Mouse (Mus musculus) right cerebral cortex, adult 2 months (tissue): ENCODE measurements around the gene Shc2.

Experiments
- DNase-seq, 2 experiments: peaks; one replicate each; pipeline ENCODE4 v3.0.0; 2021 to 2022; ENCODE audit warnings: low spot score in 2 of 2

Gene Shc2

DNA sequence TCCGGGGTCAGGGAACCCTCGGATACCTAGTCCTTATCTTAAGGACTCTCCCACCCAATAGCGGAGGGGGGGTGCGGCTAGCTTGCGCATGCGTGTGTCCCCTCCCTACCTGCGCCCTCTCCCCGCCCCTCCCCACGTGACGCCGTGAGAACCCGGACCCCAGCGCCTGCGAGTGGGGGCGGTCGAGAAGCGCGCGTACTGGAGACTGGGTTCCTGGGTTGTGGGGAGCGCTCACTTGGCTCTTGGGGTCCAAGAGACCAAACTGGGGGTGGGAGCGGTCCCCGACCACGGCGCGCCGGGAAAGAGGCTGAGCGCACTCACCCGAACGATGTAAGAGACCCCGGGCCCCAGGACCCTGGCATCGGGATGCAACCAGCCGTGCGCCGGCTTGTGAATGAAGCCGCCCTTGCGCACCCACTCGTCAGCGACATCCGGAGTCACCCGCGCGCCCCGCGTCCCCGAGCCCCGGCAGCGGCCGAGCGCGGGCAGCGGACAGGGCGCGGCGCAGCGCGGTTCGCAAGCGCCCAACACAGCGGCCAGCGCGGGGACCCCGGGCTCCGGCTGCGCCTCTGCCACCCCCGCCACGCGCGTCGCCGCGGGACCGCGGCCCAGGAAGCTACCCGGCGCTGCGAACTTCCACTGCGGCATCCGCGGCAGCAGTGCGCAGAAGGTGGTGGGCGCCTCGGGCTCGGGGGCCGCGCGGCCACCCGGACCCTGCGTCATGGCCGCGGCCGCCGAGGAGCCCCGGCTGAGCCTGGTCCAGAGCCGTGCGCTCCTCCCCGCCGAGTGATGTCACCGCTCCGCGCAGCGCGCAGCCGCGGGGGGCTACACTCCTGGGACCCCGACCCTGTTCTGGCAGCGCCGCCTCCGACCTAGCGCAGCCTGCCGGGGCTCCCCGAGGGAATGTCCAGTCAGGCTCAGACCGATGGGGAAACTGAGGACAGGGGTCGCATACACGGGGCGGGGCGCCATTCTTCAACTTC lies at the start of gene Shc2:
Gene Shc2, minus strand, starts transcription at position 791 of the 983 bp plus-strand sequence.
- DNase-seq: peak; percentile 82 to 86

DNA sequence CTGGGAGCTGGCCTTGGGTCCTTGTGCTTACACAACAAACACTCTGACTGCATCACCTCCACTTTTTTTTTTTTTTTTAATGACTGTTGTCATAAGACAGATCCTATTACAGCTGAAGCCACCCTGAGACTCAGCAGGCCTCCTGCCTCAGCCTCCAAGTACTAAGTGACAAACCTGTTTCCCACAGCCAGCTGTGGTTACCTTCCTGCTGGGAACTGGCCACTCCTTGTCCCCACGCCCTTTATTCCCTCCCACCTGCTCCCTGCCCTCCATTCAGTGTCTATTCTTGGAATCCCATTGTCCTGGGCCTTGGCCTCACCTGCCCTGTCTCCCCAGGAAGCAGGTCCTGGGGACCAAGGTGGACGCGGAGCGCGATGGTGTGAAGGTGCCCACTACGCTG lies 49.8 kb upstream of the Shc2 start:
- DNase-seq: no peak

DNA sequence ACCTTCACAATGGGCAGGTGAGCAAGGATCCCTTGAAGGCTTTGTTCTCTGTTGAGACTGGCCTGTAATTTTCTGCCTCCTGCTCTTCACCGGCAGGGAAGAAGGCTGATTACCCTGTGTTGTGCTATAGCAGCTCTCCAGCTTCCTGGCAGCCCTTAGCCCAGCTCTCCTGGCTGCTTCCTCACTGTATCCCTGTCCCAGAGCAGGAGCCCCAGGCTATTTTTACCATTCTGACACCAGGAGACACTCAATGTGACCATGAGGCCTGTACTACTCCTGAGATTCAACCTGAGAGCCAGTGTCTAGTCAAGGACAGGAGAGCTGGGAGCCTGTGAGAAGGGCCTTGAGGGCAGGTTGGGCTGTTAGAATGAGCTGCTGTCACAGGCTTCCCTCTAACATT lies 49.0 kb upstream of the Shc2 start:
- DNase-seq: no peak

DNA sequence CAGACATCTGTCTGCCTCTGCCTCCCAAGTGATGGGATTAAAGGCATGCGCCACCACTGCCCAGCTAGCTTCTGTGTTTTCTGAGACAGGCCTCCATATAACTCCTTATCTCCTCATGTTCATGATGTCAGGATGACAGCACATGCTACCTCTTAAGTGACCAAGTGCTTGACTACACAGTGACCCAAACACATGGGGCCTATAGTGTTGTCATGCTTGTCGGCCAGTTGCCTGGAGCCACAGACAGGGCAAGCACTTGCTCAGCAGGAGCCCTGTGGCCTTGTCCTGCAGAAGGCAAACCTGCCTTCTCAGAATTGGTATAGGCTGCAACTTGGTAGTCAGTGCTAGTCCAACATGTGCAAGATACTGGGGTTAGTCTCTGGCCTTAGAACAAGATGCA lies 48.5 kb upstream of the Shc2 start:
- DNase-seq: no peak

DNA sequence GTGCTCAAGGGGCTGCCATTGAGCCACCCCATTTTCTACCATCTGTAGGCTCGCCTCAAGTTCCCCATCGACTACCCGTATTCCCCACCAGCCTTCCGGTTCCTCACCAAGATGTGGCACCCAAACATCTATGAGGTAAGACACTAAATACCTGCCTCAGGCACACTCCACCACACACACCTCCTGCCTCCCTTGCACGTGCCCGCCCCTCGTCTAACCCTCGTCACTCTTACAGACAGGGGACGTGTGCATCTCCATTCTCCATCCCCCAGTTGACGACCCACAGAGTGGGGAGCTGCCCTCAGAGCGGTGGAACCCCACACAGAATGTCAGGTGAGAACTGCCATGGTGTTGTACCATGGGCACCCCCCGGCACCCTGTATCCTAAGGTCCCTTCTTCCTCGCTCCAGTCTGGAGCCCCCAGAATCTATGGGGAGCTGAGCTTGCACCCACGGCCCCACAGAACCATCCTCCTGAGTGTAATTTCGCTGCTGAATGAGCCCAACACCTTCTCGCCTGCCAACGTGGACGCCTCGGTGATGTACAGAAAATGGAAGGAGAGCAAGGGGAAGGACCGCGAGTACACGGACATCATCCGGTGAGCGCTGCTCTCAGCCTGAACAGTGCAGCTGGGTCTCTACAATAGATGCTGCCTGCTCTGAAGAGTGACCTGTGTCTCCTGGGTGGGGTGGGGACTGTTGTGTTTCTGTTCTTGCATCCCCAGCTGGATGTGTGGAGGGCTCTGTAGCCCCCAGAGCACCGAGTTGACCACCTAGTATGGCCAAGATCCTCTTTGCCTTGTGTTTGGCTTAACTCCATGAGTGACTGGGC lies 47.3 kb upstream of the Shc2 start:
- DNase-seq: no peak

DNA sequence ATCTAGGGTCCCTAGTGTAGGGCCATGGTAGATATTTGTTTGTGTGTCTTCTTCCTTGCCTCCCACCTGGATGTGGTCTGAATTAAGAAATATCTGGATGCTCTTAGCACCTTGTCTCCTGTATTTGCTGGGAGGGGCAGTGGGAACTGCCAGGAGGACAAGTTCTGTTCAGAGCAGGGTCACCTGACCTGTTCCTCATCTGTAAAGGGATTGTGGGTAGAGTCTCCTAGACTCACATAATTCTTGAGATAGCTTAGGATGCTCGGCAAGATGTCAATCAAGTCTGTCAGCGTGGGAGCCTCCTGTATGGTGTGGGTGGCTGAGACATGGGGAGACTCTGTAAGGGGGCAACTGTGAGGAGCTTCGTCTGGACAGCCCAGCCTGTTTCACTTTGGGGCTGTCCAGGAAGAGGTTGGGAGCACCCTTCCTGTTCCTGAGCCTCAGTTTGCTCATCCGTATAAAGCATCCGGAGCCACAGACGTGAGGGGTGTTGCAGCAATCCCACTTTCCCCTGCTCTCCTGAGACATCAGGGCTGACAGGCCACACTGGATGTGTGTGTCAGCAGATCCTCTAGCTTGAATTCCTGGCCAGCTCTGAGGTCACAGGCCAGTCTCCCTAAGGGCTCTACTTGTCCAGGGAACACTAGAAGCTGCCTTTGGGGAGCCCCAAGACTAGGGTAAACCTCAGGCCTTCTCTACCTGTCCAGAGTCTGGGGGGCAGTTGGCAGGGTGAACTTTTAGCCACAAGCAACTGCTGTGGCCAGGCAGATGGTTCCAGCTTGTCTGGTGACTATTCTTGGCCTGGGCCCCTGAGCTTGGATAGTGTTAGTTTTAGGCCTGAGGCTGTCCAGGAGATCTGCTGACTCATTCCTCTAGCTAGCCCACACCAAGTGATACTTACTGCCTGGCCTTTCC lies 46.3 kb upstream of the Shc2 start:
- DNase-seq: no peak

DNA sequence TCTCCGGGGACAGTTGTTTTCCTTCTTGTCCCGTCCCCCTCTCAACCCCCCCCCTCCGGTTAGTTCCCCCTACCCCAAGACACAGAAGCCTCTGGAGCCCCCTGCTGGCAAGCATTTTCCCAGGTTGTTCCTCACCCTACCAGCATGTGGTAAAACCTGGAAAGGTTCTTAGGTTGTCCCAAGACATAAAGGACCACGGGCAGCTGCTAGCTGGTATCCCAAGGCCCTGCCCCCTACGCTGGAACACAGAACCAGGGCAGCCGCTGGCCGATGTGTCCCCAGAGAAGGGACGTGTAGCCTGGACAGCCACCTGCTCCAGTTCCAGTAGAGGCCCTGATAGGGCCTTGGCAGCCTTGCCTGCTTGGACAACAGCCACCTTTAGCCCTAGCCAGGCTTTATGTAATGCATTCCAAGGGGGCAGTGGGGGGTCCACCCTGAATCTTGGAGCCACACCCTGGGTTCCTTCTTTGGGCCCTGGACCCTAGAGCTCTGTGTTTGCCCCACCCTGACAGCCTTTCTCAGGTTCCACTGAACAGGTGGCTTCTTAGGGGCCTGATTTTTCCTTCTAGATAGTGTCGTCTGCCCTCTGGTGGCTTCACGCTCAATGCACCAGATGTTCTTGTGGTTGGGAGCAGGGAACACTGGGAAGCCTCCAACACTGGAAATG lies 45.3 kb upstream of the Shc2 start:
- peak; percentile 52 to 58 for DNase-seq

DNA sequence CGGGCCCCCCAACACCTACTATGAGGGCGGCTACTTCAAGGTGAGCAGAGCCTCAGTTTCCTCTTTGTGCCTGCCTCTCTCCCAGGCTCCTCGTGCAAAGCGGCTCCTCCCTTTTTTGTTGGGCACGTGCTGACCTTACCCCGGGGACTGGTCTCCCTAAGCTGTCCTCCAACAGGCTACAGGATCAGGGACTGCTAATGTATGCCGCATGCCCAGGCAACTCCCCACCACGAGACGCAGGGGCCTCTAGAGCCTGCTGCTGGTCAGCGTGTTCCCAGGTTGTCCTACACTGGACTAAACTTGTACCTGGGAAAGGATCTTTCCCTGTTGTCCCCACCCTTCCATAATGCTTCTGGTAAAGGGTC lies 44.8 kb upstream of the Shc2 start:
- DNase-seq: no peak

DNA sequence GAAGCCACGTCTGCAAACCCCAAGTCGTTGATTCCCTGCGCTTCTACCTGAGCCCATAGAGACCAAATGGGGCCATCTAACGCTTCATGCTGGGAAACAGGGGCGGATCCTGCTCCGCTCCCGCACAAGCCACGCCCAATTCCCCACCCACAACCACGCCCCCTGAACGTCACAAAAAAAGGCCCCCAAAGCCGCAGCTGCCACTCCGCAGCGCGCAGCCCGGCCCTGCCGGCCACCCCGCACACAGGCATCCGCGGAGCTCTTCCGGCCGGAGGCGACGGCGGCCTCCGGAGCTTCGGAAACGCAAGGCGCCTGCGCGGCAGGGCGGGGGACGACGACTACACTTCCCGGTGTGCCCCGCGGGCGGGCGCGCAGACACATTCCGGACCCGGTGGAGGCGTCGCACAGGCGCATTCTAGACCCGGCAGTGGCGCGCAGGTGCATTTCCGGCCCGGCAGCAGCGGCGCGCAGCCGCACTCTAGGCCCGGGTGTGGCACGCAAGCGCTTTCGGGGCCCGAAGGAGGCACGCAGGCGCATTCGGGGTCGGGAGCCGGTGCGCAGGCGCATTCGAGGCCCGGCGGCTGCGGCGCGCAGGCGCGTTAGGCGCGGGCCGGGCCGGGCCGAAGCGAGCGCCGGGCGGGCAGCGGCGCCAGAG lies 44.0 kb upstream of the Shc2 start, which contains the start of gene Cdc34:
Gene Cdc34, plus strand, starts transcription at position 605 of the 655 bp plus-strand sequence.
- peak; percentile 99 for DNase-seq

DNA sequence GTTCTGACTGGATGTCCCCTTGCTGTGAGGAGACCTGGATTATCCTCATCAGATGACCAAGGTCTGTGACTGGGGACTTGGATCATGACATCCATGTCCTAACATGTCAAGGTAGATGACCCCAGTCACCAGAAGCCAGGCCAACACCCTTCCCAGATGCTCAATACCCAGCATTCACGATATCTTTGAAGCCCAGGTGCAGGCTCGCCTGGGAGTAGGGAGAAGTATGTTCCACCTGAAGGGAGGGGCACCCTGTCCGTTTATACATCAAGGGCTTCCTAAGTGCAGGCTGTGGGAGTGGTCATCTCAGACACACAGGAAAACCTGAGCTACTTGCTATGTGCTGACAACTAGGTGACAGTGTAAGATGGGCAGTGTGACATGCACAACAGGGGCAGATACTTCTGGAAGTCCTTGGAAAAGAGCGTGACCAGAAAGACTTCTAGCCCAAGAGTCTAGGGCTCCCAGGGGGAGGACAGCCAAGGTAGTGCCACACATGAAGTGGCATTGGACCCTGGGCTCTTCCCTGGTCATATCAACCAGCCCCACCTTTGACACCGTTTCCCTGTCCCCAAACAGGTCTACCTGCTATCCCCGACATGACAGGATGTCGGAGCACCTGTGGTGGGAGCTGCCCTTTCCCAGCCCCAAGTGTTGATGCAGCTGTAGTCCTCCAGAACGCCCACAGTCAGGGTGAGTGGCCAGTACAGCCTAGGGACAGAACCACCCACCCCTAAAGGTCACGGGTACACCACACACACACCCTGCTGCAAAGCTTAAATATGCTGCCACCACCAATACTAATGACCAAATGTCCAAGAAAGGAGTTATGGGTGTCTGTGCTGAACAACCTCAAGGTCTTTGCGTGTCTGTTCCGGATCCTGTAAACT lies 43.1 kb upstream of the Shc2 start:
- DNase-seq: peak in 1 of 2 experiments; percentile 17

DNA sequence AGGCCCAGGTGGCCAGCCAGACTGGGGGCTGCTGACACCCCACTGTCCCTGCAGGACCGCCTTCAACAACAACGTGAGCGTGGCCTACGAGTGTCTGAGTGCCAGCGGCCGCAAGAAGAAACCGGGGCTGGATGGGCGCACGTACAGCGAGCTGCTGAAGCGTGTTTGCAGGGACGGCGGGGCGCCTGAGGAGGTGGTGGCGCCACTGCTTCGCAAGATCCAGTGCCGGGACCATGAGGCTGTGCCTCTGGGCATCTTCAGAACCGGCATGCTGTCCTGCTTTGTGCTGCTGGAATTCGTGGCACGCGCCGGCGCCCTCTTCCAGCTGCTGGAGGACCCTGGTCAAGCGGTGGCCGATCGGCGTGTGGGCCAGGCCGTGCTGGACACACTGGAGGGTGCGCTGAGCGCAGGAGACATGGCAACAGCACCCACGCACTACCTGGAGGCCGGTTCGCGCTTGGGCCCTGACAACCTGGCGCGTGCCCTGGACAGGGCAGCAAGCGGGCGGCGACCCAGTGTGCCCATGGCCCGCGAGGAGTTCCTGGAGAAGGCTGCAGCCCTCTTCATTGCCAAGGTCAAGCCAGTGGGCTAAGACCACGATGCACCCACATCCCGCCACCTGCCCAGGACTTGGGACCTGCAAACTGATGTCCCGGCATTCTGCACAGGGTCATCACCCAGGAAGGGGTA lies 37.8 kb upstream of the Shc2 start:
- no peak for DNase-seq

DNA sequence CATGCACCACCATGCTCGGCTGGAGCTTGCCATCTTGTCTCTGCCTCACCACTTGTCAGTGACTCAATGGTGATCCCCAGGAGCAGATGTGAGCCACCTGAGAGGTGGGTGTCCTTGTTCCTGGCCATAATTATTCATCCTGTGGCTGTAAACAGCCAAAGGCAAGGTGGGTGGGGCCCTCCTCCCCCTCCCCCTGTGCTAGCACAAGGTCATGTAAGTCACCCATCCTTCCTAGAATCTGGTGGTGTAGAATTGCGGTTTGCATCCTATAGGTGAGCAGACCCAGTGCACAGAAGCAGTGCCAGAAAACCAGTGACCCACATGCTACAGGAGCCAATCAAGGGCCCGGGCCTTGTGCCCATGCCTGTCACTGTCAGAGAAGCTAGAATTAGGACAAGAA lies 35.3 kb upstream of the Shc2 start:
- no peak for DNase-seq

DNA sequence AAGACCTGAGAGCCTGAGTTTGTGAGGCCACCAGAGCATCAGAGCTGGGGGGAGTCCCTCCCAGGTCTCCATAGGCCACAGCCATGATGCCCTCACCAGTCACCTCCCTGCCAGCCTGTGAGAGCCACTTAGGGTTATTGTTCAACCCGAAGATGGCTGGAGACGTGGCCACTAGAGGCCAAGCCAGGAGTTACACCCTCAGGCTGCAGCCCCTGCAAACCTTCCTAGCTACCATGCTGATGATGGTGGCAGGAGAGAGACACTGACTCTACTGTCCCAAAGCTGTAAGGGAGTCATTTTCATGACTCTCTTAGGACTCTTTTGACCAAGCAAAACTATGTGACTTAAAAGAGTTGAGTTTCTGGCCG lies 34.4 kb upstream of the Shc2 start:
- no peak for DNase-seq

DNA sequence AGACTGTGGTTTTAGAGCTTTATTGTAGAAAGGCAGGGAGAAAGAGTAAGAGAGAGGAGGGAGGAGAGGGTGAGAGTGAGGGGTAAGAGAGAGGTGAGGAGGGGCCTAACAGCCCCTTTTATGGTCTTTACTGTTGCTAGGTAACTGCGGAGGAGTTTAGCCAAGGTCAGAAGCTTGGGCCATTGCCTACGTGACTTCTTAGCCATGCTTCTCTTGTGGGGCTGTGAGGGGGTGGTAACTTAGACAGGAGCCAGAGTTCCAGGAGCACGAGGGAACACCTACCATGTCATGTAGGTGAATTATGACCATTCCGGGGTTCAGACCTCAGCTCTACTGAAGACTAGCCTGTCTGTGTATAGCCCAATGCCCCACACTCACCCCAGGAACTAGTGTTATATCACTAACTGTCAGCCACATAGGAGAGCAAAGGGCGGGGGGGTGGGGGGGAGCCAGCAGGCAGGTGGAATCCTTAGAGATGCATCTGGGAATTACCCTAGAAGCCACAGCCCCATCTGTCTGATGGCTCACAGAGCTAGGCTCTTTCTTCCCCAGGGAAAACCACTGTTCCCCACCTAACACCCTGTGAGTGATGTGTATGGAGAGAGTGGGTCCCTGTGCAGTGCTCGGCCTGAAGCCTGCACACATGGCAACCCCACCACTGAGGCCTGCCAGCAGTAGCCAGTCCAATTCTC lies 33.8 kb upstream of the Shc2 start:
- no peak for DNase-seq

DNA sequence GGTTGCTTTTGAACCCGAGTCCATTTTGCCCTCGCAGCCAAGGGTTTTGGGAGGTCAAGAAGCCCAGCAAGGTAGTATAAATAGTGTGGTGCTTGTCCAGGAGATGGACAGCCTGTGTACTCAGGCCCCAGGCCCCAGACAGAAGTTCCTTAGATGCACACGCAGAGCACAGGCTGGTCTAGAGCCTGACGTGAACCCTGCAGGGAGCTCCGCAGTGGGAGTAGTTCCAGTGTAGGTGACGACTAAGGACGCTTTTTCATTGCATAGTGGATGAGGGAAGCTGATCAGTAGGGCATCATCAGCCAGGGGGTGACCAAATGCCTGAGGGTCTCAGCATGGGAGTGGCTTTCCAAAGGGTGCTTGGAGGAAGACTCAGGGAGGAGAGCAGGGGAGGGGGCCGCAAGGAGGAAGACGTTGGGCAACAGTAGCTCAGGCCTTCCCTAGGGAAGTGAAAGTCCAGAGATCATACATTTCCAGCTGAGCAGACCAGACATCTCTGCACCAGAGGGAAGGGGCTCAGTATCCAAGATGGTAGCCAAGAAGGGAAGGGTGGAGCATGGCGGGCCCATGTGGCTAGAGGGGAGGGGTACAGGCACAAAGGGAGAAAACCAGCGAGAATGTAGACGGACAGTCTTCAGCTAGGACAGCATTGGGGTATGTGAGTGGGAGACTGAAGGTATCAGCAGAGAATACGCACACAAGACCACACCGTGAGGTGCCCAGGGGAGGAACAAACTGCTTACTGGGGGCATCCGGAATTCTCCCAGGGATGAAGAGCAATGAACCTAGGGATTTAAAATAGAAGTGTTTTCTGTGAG lies 32.6 kb upstream of the Shc2 start:
- DNase-seq: no peak

DNA sequence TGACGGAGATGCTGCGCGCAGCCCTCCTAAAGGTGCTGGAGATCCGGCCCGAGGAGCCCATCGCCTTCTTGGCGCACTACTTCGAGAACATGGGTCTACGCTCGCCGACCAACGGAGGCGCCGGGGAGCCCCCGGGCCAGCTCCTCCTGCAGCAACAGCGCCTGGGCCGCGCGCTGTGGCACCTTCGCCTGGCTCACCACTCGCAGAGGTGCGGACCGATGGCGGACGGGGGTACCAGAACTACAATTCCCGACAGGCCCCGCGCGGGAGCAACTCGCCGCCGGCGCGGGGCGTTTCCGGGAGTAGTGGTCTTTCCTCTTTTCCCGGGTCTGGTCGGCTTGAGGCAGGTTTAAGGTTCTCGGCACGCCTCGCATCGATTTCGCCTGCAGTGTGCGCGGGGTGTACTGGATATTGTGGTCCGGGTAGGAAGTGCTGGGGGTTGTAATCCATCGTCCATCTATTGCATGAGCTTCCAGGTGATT lies 31.9 kb upstream of the Shc2 start:
- peak; percentile 80 to 84 for DNase-seq
